Mouse (Mus musculus) neural tube, embryonic 14.5 days (tissue): ENCODE measurements at regions not wholly inside any gene's neighbourhood (a gene's known extent, or its start where the extent isn't known, plus 50 kb on each side); places are given as distances from the start of the nearest gene placed in this dataset.

Experiments
- ATAC-seq: fragments of 200-750 bp; cut with Nextera tagmentation; 2 replicates; pipeline ENCODE4 v1.8.0; 2017; ENCODE audit warnings: low read depth, mild to moderate bottlenecking, moderate TSS enrichment, moderate library complexity
- H3K27ac ChIP-seq: fragments of 300-500 bp; sonication (generic); 2 replicates; pipeline ENCODE4 v1.5.1; 2014; ENCODE audit warnings: low read depth, mild to moderate bottlenecking, control low read depth, low read length, moderate library complexity, mixed read lengths
- H3K27me3 ChIP-seq: fragments of 300-500 bp; sonication (generic); 2 replicates; pipeline ENCODE4 v1.6.1; 2014; ENCODE audit warnings: low read length; ENCODE audit not compliant: control insufficient read depth, insufficient read depth
- H3K36me3 ChIP-seq: fragments of 300-500 bp; sonication (generic); 2 replicates; pipeline ENCODE4 v1.6.1; 2014; ENCODE audit warnings: low read length, mixed read lengths; ENCODE audit not compliant: control insufficient read depth, insufficient read depth
- H3K4me1 ChIP-seq: fragments of 300-500 bp; sonication (generic); 2 replicates; pipeline ENCODE4 v1.6.1; 2014; ENCODE audit warnings: low read length; ENCODE audit not compliant: control insufficient read depth, insufficient read depth
- H3K4me2 ChIP-seq: fragments of 300-500 bp; sonication (generic); 2 replicates; pipeline ENCODE4 v1.6.1; 2014; ENCODE audit warnings: mild to moderate bottlenecking, low read depth, low read length, control low read depth
- H3K4me3 ChIP-seq: fragments of 300-500 bp; sonication (generic); 2 replicates; pipeline ENCODE4 v1.5.1; 2014; ENCODE audit warnings: low read depth, low read length, control low read depth, mixed read lengths
- H3K9ac ChIP-seq: fragments of 300-500 bp; sonication (generic); replicated peaks from 2 replicates; pipeline ENCODE4 v1.6.1; 2014; ENCODE audit warnings: low read depth, mild to moderate bottlenecking, control low read depth, low read length, mixed read lengths
- H3K9me3 ChIP-seq: fragments of 300-500 bp; sonication (generic); 2 replicates; pipeline ENCODE4 v1.6.1; 2016; ENCODE audit warnings: low read length; ENCODE audit not compliant: control insufficient read depth
- WGBS: fragments of 180-500 bp; shearing (Covaris S2); extraction: QIAGEN DNeasy Blood & Tissue Kit; methylation state at CpG from one replicate; pipeline ENCODE4 v1.1.7; 2014; 5-methylcytosine and 5-hydroxymethylcytosine counted together

DNA sequence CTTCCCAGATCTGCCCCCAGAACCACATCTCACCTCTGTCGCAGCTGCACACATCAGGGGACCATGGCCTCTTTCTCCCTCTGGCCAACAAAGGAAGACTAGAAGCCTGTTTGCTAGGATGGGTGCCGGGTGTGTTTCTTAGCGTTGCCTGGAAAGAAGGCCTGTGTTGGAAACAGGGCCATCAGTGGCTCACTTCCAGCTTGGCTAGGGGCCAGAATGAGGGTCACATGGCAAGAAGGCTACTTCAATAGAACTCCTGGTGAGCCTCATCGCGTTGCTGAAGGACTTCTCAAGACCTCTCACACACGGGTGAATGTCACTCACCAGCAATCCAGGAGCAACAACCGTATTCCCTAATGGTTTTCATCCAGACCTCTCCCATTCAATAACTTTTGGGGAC, 115.0 kb downstream of the Tle3 start:
- Histone ChIP-seq H3K27me3 (no peaks in the 10 kb centered on the region), H3K36me3 (no peaks in the 10 kb centered on the region), H3K9me3 (no peaks in the 10 kb centered on the region), H3K4me2 (no peak overlapping the region), H3K9ac (no peak overlapping the region), H3K27ac (no peak overlapping the region), H3K4me3 (no peak overlapping the region), H3K4me1 (0 out of 2 replicates have a peak, but pooled peaks cover 2% of the 10 kb centered on the region)
- WGBS, result 55% methylated on average over 7 of the region's 7 CpGs
- no peak for ATAC-seq

DNA sequence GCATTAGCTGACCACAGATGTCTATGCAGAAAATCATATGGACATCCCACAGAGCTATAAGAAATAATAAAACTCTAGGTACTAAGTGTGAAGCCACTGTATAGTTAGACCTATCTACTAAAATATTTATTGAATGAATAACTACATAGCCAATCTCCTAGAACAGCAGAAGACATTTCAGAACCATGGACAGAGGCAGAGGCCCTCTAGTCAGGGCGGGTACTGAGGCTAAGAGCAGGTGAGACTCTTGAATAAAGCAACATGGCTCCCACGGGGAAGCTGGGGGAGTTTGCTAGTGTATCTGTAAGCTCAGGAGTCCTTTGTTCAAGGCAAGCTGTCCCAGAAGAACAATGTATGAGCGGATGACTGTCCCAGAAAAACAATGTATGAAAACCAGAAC, 112.2 kb downstream of the Tle3 start:
- Histone ChIP-seq H3K9me3 (no peaks in the 10 kb centered on the region), H3K27ac (no peak overlapping the region), H3K4me1 (peaks cover 6% of the 10 kb centered on the region), H3K36me3 (no peaks in the 10 kb centered on the region), H3K4me3 (no peak overlapping the region), H3K27me3 (no peaks in the 10 kb centered on the region), H3K4me2 (no peak overlapping the region), H3K9ac (no peak overlapping the region)
- WGBS, result 39% methylated on average over 3 of the region's 3 CpGs
- ATAC-seq, result no peak

DNA sequence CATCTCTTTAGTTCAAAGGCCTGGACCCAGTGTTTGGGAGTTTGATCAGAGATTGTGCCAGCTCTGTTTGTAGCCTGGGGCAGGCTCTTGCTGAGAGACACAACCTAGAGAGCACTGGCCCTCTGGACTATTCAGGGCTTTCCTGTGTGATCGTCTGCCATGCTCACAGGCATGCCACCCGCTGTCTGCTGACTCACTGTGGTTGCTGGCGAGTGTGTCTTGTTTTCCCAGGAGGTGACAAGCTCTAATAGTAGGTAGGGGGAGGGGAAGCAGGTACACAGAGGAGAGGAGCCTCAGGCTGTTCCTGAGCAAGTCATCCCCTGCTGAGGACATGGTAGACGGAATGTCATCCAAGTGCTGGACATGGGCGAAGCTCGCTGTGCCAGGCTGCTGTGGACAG, 107.5 kb downstream of the Tle3 start:
- WGBS, result 41% methylated on average over 6 of the region's 6 CpGs
- no peak overlapping the region for H3K4me2 ChIP-seq
- no peaks in the 10 kb centered on the region for H3K9me3 ChIP-seq
- no peak overlapping the region for H3K4me3 ChIP-seq
- no peak overlapping the region for H3K27ac ChIP-seq
- no peaks in the 10 kb centered on the region for H3K27me3 ChIP-seq
- H3K36me3 ChIP-seq, result no peaks in the 10 kb centered on the region
- ATAC-seq, result no peak
- peaks cover 6% of the 10 kb centered on the region for H3K4me1 ChIP-seq
- no peak overlapping the region for H3K9ac ChIP-seq

DNA sequence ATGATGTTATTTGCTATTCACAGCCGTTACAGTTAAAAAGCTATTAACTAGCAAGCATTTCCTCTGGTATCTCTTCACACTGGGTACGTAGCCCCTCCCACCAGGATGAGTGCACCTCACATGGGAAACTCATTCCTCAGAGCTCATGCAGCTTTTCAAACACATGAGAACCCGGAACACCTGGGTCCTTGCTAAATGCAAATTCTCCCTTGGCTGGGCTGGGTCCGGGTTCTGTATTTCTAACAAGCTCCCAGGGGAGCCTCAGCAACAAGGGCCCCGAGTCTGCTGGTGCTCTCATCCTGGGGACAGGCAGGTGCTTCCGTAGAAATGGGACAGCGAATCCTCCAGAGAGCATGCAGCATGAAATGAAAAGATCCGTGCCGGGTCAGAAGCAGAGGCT, 106.7 kb downstream of the Tle3 start:
- no peak for ATAC-seq
- no peak overlapping the region for H3K27ac ChIP-seq
- H3K4me1 ChIP-seq, result peaks cover 6% of the 10 kb centered on the region
- H3K9ac ChIP-seq, result no peak overlapping the region
- no peak overlapping the region for H3K4me2 ChIP-seq
- no peaks in the 10 kb centered on the region for H3K27me3 ChIP-seq
- no peak overlapping the region for H3K4me3 ChIP-seq
- H3K9me3 ChIP-seq, result no peaks in the 10 kb centered on the region
- H3K36me3 ChIP-seq, result no peaks in the 10 kb centered on the region
- WGBS, result 12% methylated on average over 9 of the region's 9 CpGs

DNA sequence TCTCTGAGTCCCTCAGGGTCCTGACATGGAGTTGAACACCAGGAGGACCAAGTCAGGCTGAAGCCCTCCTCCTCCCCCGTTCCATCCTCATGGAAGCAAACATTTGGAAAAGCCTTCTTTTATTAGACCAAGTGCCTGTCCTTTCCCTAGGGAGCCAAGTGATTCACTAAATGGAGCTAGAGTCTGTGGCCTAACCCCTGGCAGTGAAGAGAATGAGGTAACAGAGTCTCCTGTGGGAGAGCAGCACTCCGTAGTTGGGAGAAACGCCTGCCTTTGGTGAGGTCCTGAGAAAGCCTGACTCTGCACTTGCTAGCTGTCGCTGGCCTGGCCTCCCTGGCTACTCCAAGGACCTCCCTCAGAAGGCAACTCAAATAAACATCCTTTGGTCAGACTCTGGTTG, 104.2 kb downstream of the Tle3 start:
- Histone ChIP-seq H3K27me3 (no peaks in the 10 kb centered on the region), H3K4me3 (no peak overlapping the region), H3K9me3 (no peaks in the 10 kb centered on the region), H3K4me2 (no peak overlapping the region), H3K36me3 (no peaks in the 10 kb centered on the region), H3K27ac (no peak overlapping the region), H3K4me1 (peaks cover 6% of the 10 kb centered on the region), H3K9ac (no peak overlapping the region)
- WGBS, result 67% methylated on average over 4 of the region's 4 CpGs
- ATAC-seq, result no peak

DNA sequence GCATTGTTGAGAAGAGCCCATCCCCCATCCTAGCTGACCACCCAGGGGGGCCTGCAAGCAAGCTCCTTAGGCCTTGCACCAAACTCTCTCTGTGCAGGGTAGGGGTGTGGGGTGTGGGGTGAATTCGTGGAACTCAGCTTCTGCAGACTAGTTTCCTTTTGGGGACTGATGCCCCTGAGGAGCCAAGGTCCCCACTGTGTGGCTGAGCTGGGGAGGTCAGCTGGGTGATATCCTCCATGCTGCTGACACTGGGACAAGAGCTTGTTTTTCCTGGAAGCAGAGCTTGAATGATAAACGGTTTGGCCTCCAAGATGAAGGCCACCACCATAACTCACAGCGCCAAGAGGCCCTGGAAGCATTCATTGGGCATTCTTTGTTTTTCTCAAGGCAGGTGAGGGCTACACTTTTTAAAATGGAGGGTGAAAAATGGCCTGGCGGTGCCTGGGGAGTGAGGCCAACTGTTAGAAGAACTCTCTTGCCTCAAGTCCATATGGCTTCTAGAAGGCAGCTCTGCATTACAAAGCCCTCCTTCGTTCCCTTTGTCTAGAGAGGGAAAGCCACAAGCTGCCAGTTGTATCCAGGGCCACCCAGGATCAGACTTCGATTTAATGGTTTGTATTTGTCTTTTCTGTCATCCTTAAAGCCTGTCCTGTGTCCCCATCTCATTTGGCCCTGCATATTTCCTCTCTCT, 98.8 kb downstream of the Tle3 start:
- Histone ChIP-seq H3K9me3 (peaks cover 4% of the 10 kb centered on the region; the same call in 1 of the 2 replicates), H3K36me3 (no peaks in the 10 kb centered on the region), H3K4me2 (no peak overlapping the region), H3K27me3 (no peaks in the 10 kb centered on the region), H3K4me3 (no peak overlapping the region), H3K4me1 (peaks cover 4% of the 10 kb centered on the region; the same call in 1 of the 2 replicates), H3K9ac (no peak overlapping the region), H3K27ac (no peak overlapping the region)
- WGBS, result 17% methylated on average over 6 of the region's 6 CpGs
- no peak for ATAC-seq

DNA sequence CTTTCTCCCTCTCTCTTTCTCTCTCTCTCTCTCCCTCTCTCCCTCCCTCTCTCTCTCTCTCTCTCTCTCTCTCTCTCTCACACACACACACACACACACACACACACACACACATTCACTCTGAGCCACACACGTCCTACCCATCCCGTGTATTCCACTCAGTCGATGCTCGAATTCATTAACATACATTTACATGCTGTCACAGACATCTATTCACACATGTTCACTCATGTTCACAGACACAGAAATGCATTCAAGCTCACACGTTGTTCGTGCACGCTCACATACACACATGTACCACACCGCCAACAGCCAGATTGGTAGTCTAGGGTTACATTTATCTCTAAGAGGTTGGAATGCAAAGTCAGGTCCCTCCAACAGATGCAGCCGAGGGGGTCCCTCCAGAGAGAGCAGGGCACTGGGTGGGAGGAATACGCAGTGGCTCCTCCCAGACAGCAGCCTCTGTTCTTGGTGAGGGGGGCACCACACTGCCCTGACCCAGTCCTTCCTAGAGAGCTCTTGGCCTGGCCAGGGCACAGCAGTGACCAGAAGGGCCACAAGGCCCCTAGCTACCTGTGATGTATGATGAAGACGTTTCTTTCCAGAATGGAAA, 96.8 kb downstream of the Tle3 start:
- WGBS, result 26% methylated on average over 11 of the region's 11 CpGs
- peaks cover 7% of the 10 kb centered on the region; the same call in 1 of the 2 replicates for H3K9me3 ChIP-seq
- no peak overlapping the region for H3K4me2 ChIP-seq
- H3K4me1 ChIP-seq, result peaks cover 4% of the 10 kb centered on the region; the same call in 1 of the 2 replicates
- no peaks in the 10 kb centered on the region for H3K36me3 ChIP-seq
- H3K9ac ChIP-seq, result no peak overlapping the region
- no peak overlapping the region for H3K27ac ChIP-seq
- no peak overlapping the region for H3K4me3 ChIP-seq
- no peaks in the 10 kb centered on the region; the same call in 1 of the 2 replicates for H3K27me3 ChIP-seq
- 0 out of 2 replicates have a peak, but pooled peaks have one; percentile 40 for ATAC-seq

DNA sequence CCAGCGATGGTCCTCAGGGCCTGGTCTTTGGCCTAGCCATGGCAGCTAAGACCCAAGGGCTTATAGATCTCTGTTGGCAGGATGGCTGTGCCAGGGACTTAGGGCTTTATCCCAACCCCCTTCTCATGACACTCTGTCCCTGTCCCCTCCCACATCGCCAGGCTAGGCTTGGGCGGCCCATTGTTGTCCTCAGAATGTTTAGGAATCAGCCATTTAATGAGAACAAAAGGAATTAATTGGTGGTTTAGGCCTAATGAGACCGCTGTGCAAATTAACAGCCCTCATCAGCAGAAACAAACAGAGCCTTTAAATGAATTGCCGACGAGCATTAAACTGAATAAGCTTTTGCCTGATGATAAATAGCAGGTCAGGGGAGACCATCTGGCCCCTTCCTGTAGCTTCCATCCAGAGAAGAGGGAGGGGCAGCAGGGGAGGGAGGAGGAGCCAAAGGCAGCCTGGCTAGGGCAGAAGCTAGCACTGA, 96.2 kb downstream of the Tle3 start:
- Histone ChIP-seq H3K9ac (no peak overlapping the region), H3K4me3 (no peak overlapping the region), H3K36me3 (no peaks in the 10 kb centered on the region), H3K9me3 (peaks cover 7% of the 10 kb centered on the region; the same call in 1 of the 2 replicates), H3K4me1 (peaks cover 4% of the 10 kb centered on the region; the same call in 1 of the 2 replicates), H3K4me2 (no peak overlapping the region), H3K27me3 (peaks cover under 1% of the 10 kb centered on the region; the same call in 1 of the 2 replicates), H3K27ac (peak overlapping the region; percentile 70; the same call in 1 of the 2 replicates)
- ATAC-seq, result peak; percentile 95
- 11% methylated on average over 6 of the region's 6 CpGs for WGBS
